Mouse (Mus musculus): ENCODE measurements around the gene Dnajc28. TPM values are rescaled to one million over a fixed set of nuclear protein-coding genes. Genes with fewer than 3 reads are reported as not detected.

Gene Dnajc28
- total and polyA plus RNA-seq, 2 experiments from 2014 or later: 2.6 to 3.9 TPM

- 99% methylated on average over 17 of the region's 17 CpGs for WGBS
- Histone ChIP-seq H3K4me2 (ENCODE audit: low read depth, low read length, poor library complexity, severe bottlenecking) (no peak overlapping the region), H3K9me3 (ENCODE audit: low read length) (no peaks in the 10 kb centered on the region), H3K36me3 (ENCODE audit: insufficient read depth, low read length) (peaks cover 64% of the 10 kb centered on the region), H3K4me3 (ENCODE audit: low read depth, low read length) (no peak overlapping the region), H3K4me1 (ENCODE audit: insufficient read depth, low read length) (no peaks in the 10 kb centered on the region), H3K9ac (replicated peaks; ENCODE audit: low read length, poor library complexity, severe bottlenecking) (no peak overlapping the region), H3K27ac (ENCODE audit: low read depth, low read length) (no peak overlapping the region), H3K27me3 (ENCODE audit: insufficient read depth, low read length) (no peaks in the 10 kb centered on the region)
- DNase-seq (ENCODE audit: low spot score): no peak
- ATAC-seq (ENCODE audit: low FRiP score): no peak
- no peak for TF ChIP-seq CTCF (IDR thresholded peaks at IDR 0.05)
Measured at GRCm38 (mm10) chr16:91657285-91657684, 38.5 kb upstream of the Dnajc28 start.

GRCm38 (mm10) chr16:91655285-91655684 lies 36.5 kb upstream of the Dnajc28 start:
- H3K9me3 ChIP-seq (ENCODE audit: low read length): no peaks in the 10 kb centered on the region
- TF ChIP-seq CTCF (IDR thresholded peaks at IDR 0.05): no peak
- WGBS: 97% methylated on average over 9 of the region's 9 CpGs

GRCm38 (mm10) chr16:91652191-91652590 lies 33.4 kb upstream of the Dnajc28 start:
- TF ChIP-seq CTCF (IDR thresholded peaks at IDR 0.05): no peak
- no peak for DNase-seq (ENCODE audit: low spot score)
- no peak overlapping the region for H3K9ac ChIP-seq (replicated peaks; ENCODE audit: low read length, poor library complexity, severe bottlenecking)
- H3K9me3 ChIP-seq (ENCODE audit: low read length): no peaks in the 10 kb centered on the region
- H3K4me2 ChIP-seq (ENCODE audit: low read depth, low read length, poor library complexity, severe bottlenecking): no peak overlapping the region
- H3K4me1 ChIP-seq (ENCODE audit: insufficient read depth, low read length): peaks cover 4% of the 10 kb centered on the region; the same call in 1 of the 2 replicates
- H3K27me3 ChIP-seq (ENCODE audit: insufficient read depth, low read length): no peaks in the 10 kb centered on the region
- H3K36me3 ChIP-seq (ENCODE audit: insufficient read depth, low read length): peaks cover 29% of the 10 kb centered on the region
- H3K4me3 ChIP-seq (ENCODE audit: low read depth, low read length): no peak overlapping the region
- 93% methylated on average over 3 of the region's 3 CpGs for WGBS
- no peak for ATAC-seq (ENCODE audit: low FRiP score)
- H3K27ac ChIP-seq (ENCODE audit: low read depth, low read length): no peak overlapping the region

More at GRCm38 (mm10) chr16:91655285-91655684, 36.5 kb upstream of the Dnajc28 start:
- H3K4me3 ChIP-seq (ENCODE audit: low read depth, low read length): no peak overlapping the region
- H3K9ac ChIP-seq (replicated peaks; ENCODE audit: low read length, poor library complexity, severe bottlenecking): no peak overlapping the region
- H3K36me3 ChIP-seq (ENCODE audit: insufficient read depth, low read length): peaks cover 59% of the 10 kb centered on the region
- H3K27me3 ChIP-seq (ENCODE audit: insufficient read depth, low read length): no peaks in the 10 kb centered on the region
- no peak for DNase-seq (ENCODE audit: low spot score)
- no peaks in the 10 kb centered on the region for H3K4me1 ChIP-seq (ENCODE audit: insufficient read depth, low read length)
- ATAC-seq (ENCODE audit: low FRiP score): no peak
- no peak overlapping the region for H3K4me2 ChIP-seq (ENCODE audit: low read depth, low read length, poor library complexity, severe bottlenecking)
- no peak overlapping the region for H3K27ac ChIP-seq (ENCODE audit: low read depth, low read length)

- DNase-seq (ENCODE audit: low spot score) (no peak), ATAC-seq (ENCODE audit: low FRiP score) (no peak)
- TF ChIP-seq CTCF (IDR thresholded peaks at IDR 0.05): no peak
- Histone ChIP-seq H3K27me3 (ENCODE audit: insufficient read depth, low read length) (no peaks in the 10 kb centered on the region), H3K4me2 (ENCODE audit: low read depth, low read length, poor library complexity, severe bottlenecking) (no peak overlapping the region), H3K4me3 (ENCODE audit: low read depth, low read length) (no peak overlapping the region), H3K9ac (replicated peaks; ENCODE audit: low read length, poor library complexity, severe bottlenecking) (no peak overlapping the region), H3K9me3 (ENCODE audit: low read length) (no peaks in the 10 kb centered on the region), H3K4me1 (ENCODE audit: insufficient read depth, low read length) (peaks cover 9% of the 10 kb centered on the region; the same call in 1 of the 2 replicates), H3K36me3 (ENCODE audit: insufficient read depth, low read length) (peaks cover 7% of the 10 kb centered on the region), H3K27ac (ENCODE audit: low read depth, low read length) (no peak overlapping the region)
Measured at GRCm38 (mm10) chr16:91649781-91650180, 31.0 kb upstream of the Dnajc28 start.

- peaks cover 5% of the 10 kb centered on the region for H3K36me3 ChIP-seq (ENCODE audit: insufficient read depth, low read length)
- 63% methylated on average over 3 of the region's 3 CpGs for WGBS
- no peak overlapping the region for H3K9ac ChIP-seq (replicated peaks; ENCODE audit: low read length, poor library complexity, severe bottlenecking)
- H3K27ac ChIP-seq (ENCODE audit: low read depth, low read length): no peak overlapping the region
- no peak for ATAC-seq (ENCODE audit: low FRiP score)
- H3K4me2 ChIP-seq (ENCODE audit: low read depth, low read length, poor library complexity, severe bottlenecking): peak overlapping the region; percentile 94
- no peak for TF ChIP-seq CTCF (IDR thresholded peaks at IDR 0.05)
- peak overlapping the region; percentile 75; the same call in 1 of the 2 replicates for H3K4me3 ChIP-seq (ENCODE audit: low read depth, low read length)
- no peaks in the 10 kb centered on the region for H3K27me3 ChIP-seq (ENCODE audit: insufficient read depth, low read length)
- no peaks in the 10 kb centered on the region for H3K9me3 ChIP-seq (ENCODE audit: low read length)
- H3K4me1 ChIP-seq (ENCODE audit: insufficient read depth, low read length): peaks cover 9% of the 10 kb centered on the region; the same call in 1 of the 2 replicates
- no peak for DNase-seq (ENCODE audit: low spot score)
Measured at GRCm38 (mm10) chr16:91649246-91649645, 30.4 kb upstream of the Dnajc28 start.

- under 1% methylated on average over 23 of the region's 25 CpGs for WGBS
- Histone ChIP-seq H3K4me3 (ENCODE audit: low read depth, low read length) (peak overlapping the region; percentile 75), H3K36me3 (ENCODE audit: insufficient read depth, low read length) (peaks cover 5% of the 10 kb centered on the region), H3K4me1 (ENCODE audit: insufficient read depth, low read length) (peaks cover 9% of the 10 kb centered on the region; the same call in 1 of the 2 replicates), H3K27me3 (ENCODE audit: insufficient read depth, low read length) (no peaks in the 10 kb centered on the region), H3K4me2 (ENCODE audit: low read depth, low read length, poor library complexity, severe bottlenecking) (peak overlapping the region; percentile 94), H3K9me3 (ENCODE audit: low read length) (no peaks in the 10 kb centered on the region), H3K27ac (ENCODE audit: low read depth, low read length) (peak overlapping the region; percentile 99), H3K9ac (replicated peaks; ENCODE audit: low read length, poor library complexity, severe bottlenecking) (peak overlapping the region; percentile 87)
- peak; percentile 44; the same call in 1 of the 2 replicates for ATAC-seq (ENCODE audit: low FRiP score)
- DNase-seq (ENCODE audit: low spot score): peak; percentile 65
- TF ChIP-seq CTCF (IDR thresholded peaks at IDR 0.05): no peak
Measured at GRCm38 (mm10) chr16:91648220-91648550, 29.4 kb upstream of the Dnajc28 start.

Measured in midbrain, postnatal 0 days (tissue).